Mouse (Mus musculus) midbrain, embryonic 13.5 days (tissue): ENCODE measurements around the gene Ifnab. TPM values are rescaled to one million over a fixed set of nuclear protein-coding genes. Genes with fewer than 3 reads are reported as not detected.

ENCODE experiments used
- ATAC-seq: fragments of 200-750 bp; cut with Nextera tagmentation; 2 replicates; pipeline ENCODE4 v1.8.0; 2017; ENCODE audit warnings: mild to moderate bottlenecking, moderate TSS enrichment, moderate library complexity
- H3K27ac ChIP-seq: fragments of 300-500 bp; sonication (generic); 2 replicates; pipeline ENCODE4 v1.5.1; 2015; ENCODE audit warnings: inconsistent platforms, mild to moderate bottlenecking, moderate library complexity
- H3K27me3 ChIP-seq: fragments of 300-500 bp; sonication (generic); 2 replicates; pipeline ENCODE4 v1.6.1; 2015; ENCODE audit warnings: mild to moderate bottlenecking, inconsistent platforms
- H3K36me3 ChIP-seq: fragments of 300-500 bp; sonication (generic); 2 replicates; pipeline ENCODE4 v1.6.1; 2015; ENCODE audit warnings: mild to moderate bottlenecking, inconsistent platforms
- H3K4me1 ChIP-seq: fragments of 300-500 bp; sonication (generic); replicated peaks from 2 replicates; pipeline ENCODE4 v1.6.1; 2015; ENCODE audit warnings: inconsistent platforms
- H3K4me2 ChIP-seq: fragments of 300-500 bp; sonication (generic); replicated peaks from 2 replicates; pipeline ENCODE4 v1.6.1; 2015; ENCODE audit warnings: moderate library complexity, mild to moderate bottlenecking, inconsistent platforms
- H3K4me3 ChIP-seq: fragments of 300-500 bp; sonication (generic); replicated peaks from 2 replicates; pipeline ENCODE4 v1.5.1; 2015; ENCODE audit warnings: mild to moderate bottlenecking, inconsistent platforms
- H3K9ac ChIP-seq: fragments of 300-500 bp; sonication (generic); replicated peaks from 2 replicates; pipeline ENCODE4 v1.6.1; 2015; ENCODE audit warnings: mild to moderate bottlenecking, inconsistent platforms
- H3K9me3 ChIP-seq: fragments of 300-500 bp; sonication (generic); 2 replicates; pipeline ENCODE4 v1.6.1; 2016; ENCODE audit warnings: mild to moderate bottlenecking, inconsistent platforms
- WGBS: fragments of 180-500 bp; shearing (Covaris S2); methylation state at CpG from one replicate; pipeline ENCODE4 v1.1.7; 2015; 5-methylcytosine and 5-hydroxymethylcytosine counted together
- polyA plus RNA-seq: library from polyadenylated mRNA; unstranded; fragments of >200 nt; fragmentation: Nextera tagmentation; extraction: Ambion mirVana; gene quantifications from 2 replicates; pipeline ENCODE4 v1.2.1, GENCODE M21; 2015

Ifnab gene
- polyA plus RNA-seq, 1 experiment from 2014 or later = not detected

DNA sequence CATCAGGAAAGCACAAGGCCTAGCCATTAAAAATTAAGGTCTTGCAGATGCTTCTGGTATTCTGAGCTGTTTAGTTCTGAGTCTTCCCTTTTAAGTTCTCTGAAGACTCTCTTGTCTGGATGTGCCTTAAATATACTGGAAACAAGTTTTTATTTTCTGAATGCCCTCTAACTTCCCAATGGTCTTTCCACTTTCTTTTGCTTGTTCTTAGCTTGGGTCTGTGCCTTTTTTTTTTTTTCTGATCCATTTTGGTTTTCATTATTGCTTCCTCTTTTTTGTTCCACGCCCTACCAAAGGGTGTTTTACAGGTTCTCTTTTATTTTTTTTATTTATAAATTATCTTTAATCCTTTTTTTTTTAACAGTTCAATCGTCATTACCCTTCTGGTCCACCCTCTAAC, 46.8 kb downstream of the Ifnab start, which contains the start of gene Ifna13:
Gene Ifna13 (minus strand): TSS at position 101 of the 400 bp plus-strand sequence.
- no peaks in the 10 kb centered on the region for H3K9me3 ChIP-seq
- no peak for ATAC-seq
- no peaks in the 10 kb centered on the region for H3K36me3 ChIP-seq
- H3K4me1 ChIP-seq = no peaks in the 10 kb centered on the region
- H3K27ac ChIP-seq = no peak within 1 kb of the TSS
- 63% methylated on average over 2 of the region's 2 CpGs for WGBS
- H3K4me3 ChIP-seq = no peak within 1 kb of the TSS
- H3K9ac ChIP-seq = no peak within 1 kb of the TSS
- H3K27me3 ChIP-seq = no peaks in the 10 kb centered on the region
- H3K4me2 ChIP-seq = no peak within 1 kb of the TSS

GRCm38 (mm10) chr4:88642526-88642925, 48.6 kb downstream of the Ifnab start:
- Histone ChIP-seq H3K36me3 (no peaks in the 10 kb centered on the region), H3K9ac (no peak overlapping the region), H3K4me3 (no peak overlapping the region), H3K9me3 (no peaks in the 10 kb centered on the region), H3K4me1 (no peaks in the 10 kb centered on the region), H3K27me3 (no peaks in the 10 kb centered on the region), H3K4me2 (no peak overlapping the region), H3K27ac (no peak overlapping the region)
- WGBS = 41% methylated on average over 2 of the region's 2 CpGs
- ATAC-seq = no peak

- H3K9me3 ChIP-seq = no peaks in the 10 kb centered on the region
- H3K4me1 ChIP-seq = no peaks in the 10 kb centered on the region
- WGBS = 18% methylated on average over 11 of the region's 11 CpGs
- no peak overlapping the region for H3K27ac ChIP-seq
- peak overlapping the region; percentile 20; the same call in 1 of the 2 replicates for H3K4me3 ChIP-seq
- no peaks in the 10 kb centered on the region for H3K27me3 ChIP-seq
- H3K9ac ChIP-seq = no peak overlapping the region
- ATAC-seq = peak; percentile 96
- H3K36me3 ChIP-seq = no peaks in the 10 kb centered on the region
- H3K4me2 ChIP-seq = 0 out of 2 replicates have a peak overlapping the region, but pooled peaks have one; percentile 30
Measured at GRCm38 (mm10) chr4:88641077-88641831, 49.9 kb downstream of the Ifnab start.

GRCm38 (mm10) chr4:88640704-88641076, 50.5 kb downstream of the Ifnab start:
- no peak for ATAC-seq

More at GRCm38 (mm10) chr4:88640704-88641076, 50.5 kb downstream of the Ifnab start:
- H3K9ac ChIP-seq = no peak overlapping the region
- H3K36me3 ChIP-seq = no peaks in the 10 kb centered on the region
- H3K9me3 ChIP-seq = no peaks in the 10 kb centered on the region
- 71% methylated on average over 8 of the region's 8 CpGs for WGBS
- H3K27ac ChIP-seq = no peak overlapping the region
- H3K4me1 ChIP-seq = no peaks in the 10 kb centered on the region
- H3K4me2 ChIP-seq = peak overlapping the region; percentile 30; the same call in 1 of the 2 replicates
- H3K4me3 ChIP-seq = peak overlapping the region; percentile 20; the same call in 1 of the 2 replicates
- no peaks in the 10 kb centered on the region for H3K27me3 ChIP-seq

Other genes starting within 250 kb of the Ifnab start
- not detected in 2 replicates for gene Ifnb1, start 168.6 kb downstream of the Ifnab start, polyA plus RNA-seq
- not detected in 2 replicates for gene Ifna15, start 133.1 kb downstream of the Ifnab start, polyA plus RNA-seq
- not detected in 2 replicates for gene Ifna14, start 119.6 kb downstream of the Ifnab start, polyA plus RNA-seq
- not detected in 2 replicates for gene Ifna9, start 99.0 kb downstream of the Ifnab start, polyA plus RNA-seq
- not detected in 2 replicates for gene Ifna12, start 88.0 kb downstream of the Ifnab start, polyA plus RNA-seq
- not detected in 2 replicates for gene C87499, start 56.9 kb downstream of the Ifnab start, polyA plus RNA-seq
- not detected in 2 replicates for gene Ifna13, start 46.9 kb downstream of the Ifnab start, polyA plus RNA-seq
- gene Ifna16, start 14.4 kb downstream of the Ifnab start, polyA plus RNA-seq = not detected in 2 replicates
- not detected in 2 replicates for gene Ifna2, start 7.4 kb downstream of the Ifnab start, polyA plus RNA-seq
- gene Gm26566, start 30.4 kb upstream of the Ifnab start, polyA plus RNA-seq = 1.6 and 1.7 TPM in 2 replicates
- 132 and 146 TPM in 2 replicates for gene Klhl9, start 31.1 kb upstream of the Ifnab start, polyA plus RNA-seq
- gene Gm13271, start 63.5 kb upstream of the Ifnab start, polyA plus RNA-seq = not detected in 2 replicates
- gene Gm13283, start 68.8 kb upstream of the Ifnab start, polyA plus RNA-seq = not detected in 2 replicates
- not detected in 2 replicates for gene Gm13290, start 82.5 kb upstream of the Ifnab start, polyA plus RNA-seq
- gene Gm13289, start 85.6 kb upstream of the Ifnab start, polyA plus RNA-seq = not detected in 2 replicates
- not detected in 2 replicates for gene Gm13272, start 88.5 kb upstream of the Ifnab start, polyA plus RNA-seq
- 0.22 TPM in 1 of 2 replicates, not detected in the other for gene Ifnz, start 90.8 kb upstream of the Ifnab start, polyA plus RNA-seq
- not detected in 2 replicates for gene Gm13276, start 94.3 kb upstream of the Ifnab start, polyA plus RNA-seq
- gene Gm13277, start 97.3 kb upstream of the Ifnab start, polyA plus RNA-seq = not detected in 2 replicates
- gene Gm13278, start 100.2 kb upstream of the Ifnab start, polyA plus RNA-seq = not detected in 2 replicates
- not detected in 2 replicates for gene Gm13275, start 103.1 kb upstream of the Ifnab start, polyA plus RNA-seq
- gene Gm13279, start 106.0 kb upstream of the Ifnab start, polyA plus RNA-seq = not detected in 2 replicates
- gene Gm13285, start 108.3 kb upstream of the Ifnab start, polyA plus RNA-seq = 0.19 and 0.28 TPM in 2 replicates
- gene Gm13287, start 111.9 kb upstream of the Ifnab start, polyA plus RNA-seq = not detected in 2 replicates
- gene Gm13288, start 114.2 kb upstream of the Ifnab start, polyA plus RNA-seq = not detected in 2 replicates
- gene Ifna7, start 124.9 kb upstream of the Ifnab start, polyA plus RNA-seq = not detected in 2 replicates
- gene Ifna11, start 128.6 kb upstream of the Ifnab start, polyA plus RNA-seq = not detected in 2 replicates
- not detected in 2 replicates for gene Ifna6, start 136.1 kb upstream of the Ifnab start, polyA plus RNA-seq
- not detected in 2 replicates for gene Ifna5, start 144.2 kb upstream of the Ifnab start, polyA plus RNA-seq
- not detected in 2 replicates for gene Ifna4, start 150.5 kb upstream of the Ifnab start, polyA plus RNA-seq
- gene Ifna1, start 158.7 kb upstream of the Ifnab start, polyA plus RNA-seq = not detected in 2 replicates
- not detected in 2 replicates for gene Ifne, start 188.8 kb upstream of the Ifnab start, polyA plus RNA-seq